Mouse (Mus musculus) neural tube, embryonic 15.5 days (tissue): Measurements from ENCODE around the gene Get4. TPM values are rescaled to one million over a fixed set of nuclear protein-coding genes. Genes with fewer than 3 reads are reported as not detected.

Experiments used
- ATAC-seq: fragments of 200-750 bp; cut with Nextera tagmentation; 2 replicates; pipeline ENCODE4 v1.8.0; 2017; ENCODE audit warnings: mild to moderate bottlenecking, moderate TSS enrichment, moderate library complexity; ENCODE audit not compliant: low FRiP score
- H3K27ac ChIP-seq: fragments of 300-500 bp; sonication (generic); replicated peaks from 2 replicates; pipeline ENCODE4 v1.5.1; 2015; ENCODE audit warnings: mild to moderate bottlenecking, inconsistent platforms
- H3K27me3 ChIP-seq: fragments of 300-500 bp; sonication (generic); replicated peaks from 2 replicates; pipeline ENCODE4 v1.6.1; 2015; ENCODE audit warnings: inconsistent platforms
- H3K36me3 ChIP-seq: fragments of 300-500 bp; sonication (generic); 2 replicates; pipeline ENCODE4 v1.6.1; 2015; ENCODE audit warnings: inconsistent platforms
- H3K4me1 ChIP-seq: fragments of 300-500 bp; sonication (generic); 2 replicates; pipeline ENCODE4 v1.6.1; 2015; ENCODE audit warnings: inconsistent platforms
- H3K4me2 ChIP-seq: fragments of 300-500 bp; sonication (generic); 2 replicates; pipeline ENCODE4 v1.6.1; 2015; ENCODE audit warnings: inconsistent platforms, mild to moderate bottlenecking, moderate library complexity
- H3K4me3 ChIP-seq: fragments of 300-500 bp; sonication (generic); replicated peaks from 2 replicates; pipeline ENCODE4 v1.5.1; 2015; ENCODE audit warnings: mild to moderate bottlenecking, inconsistent platforms
- H3K9ac ChIP-seq: fragments of 300-500 bp; sonication (generic); replicated peaks from 2 replicates; pipeline ENCODE4 v1.6.1; 2015; ENCODE audit warnings: mild to moderate bottlenecking, inconsistent platforms
- H3K9me3 ChIP-seq: fragments of 300-500 bp; sonication (generic); replicated peaks from 2 replicates; pipeline ENCODE4 v1.6.1; 2016; ENCODE audit warnings: inconsistent platforms
- WGBS: fragments of 180-500 bp; shearing (Covaris S2); methylation state at CpG from one replicate; pipeline ENCODE4 v1.1.7; 2015; ENCODE audit warnings: mixed read lengths; 5-methylcytosine and 5-hydroxymethylcytosine counted together
- polyA plus RNA-seq: library from polyadenylated mRNA; unstranded; fragments of >200 nt; fragmentation: Nextera tagmentation; extraction: Ambion mirVana; gene quantifications from 2 replicates; pipeline ENCODE4 v1.2.1, GENCODE M21; 2015

The Get4 gene
- polyA plus RNA-seq, 1 experiment from 2014 or later = 119 TPM

GRCm38 (mm10) chr5:139259853-139260252, 7.7 kb downstream of the Get4 start:
- Histone ChIP-seq H3K4me3 (no peak overlapping the region), H3K27me3 (no peaks in the 10 kb centered on the region), H3K9ac (no peak overlapping the region), H3K9me3 (no peaks in the 10 kb centered on the region), H3K36me3 (peaks cover 47% of the 10 kb centered on the region), H3K4me1 (peaks cover 21% of the 10 kb centered on the region), H3K4me2 (no peak overlapping the region), H3K27ac (no peak overlapping the region)
- WGBS = 86% methylated on average over 5 of the region's 5 CpGs
- ATAC-seq = no peak

GRCm38 (mm10) chr5:139261403-139261802, 9.3 kb downstream of the Get4 start:
- WGBS = 91% methylated on average over 4 of the region's 4 CpGs
- no peak for ATAC-seq
- Histone ChIP-seq H3K4me3 (no peak overlapping the region), H3K9me3 (no peaks in the 10 kb centered on the region), H3K36me3 (peaks cover 62% of the 10 kb centered on the region), H3K27me3 (no peaks in the 10 kb centered on the region), H3K9ac (no peak overlapping the region), H3K4me1 (peaks cover 8% of the 10 kb centered on the region; the same call in 1 of the 2 replicates), H3K27ac (no peak overlapping the region), H3K4me2 (no peak overlapping the region)

- 96% methylated on average over 4 of the region's 4 CpGs for WGBS
- Histone ChIP-seq H3K27me3 (no peaks in the 10 kb centered on the region), H3K27ac (no peak overlapping the region), H3K4me3 (no peak overlapping the region), H3K4me1 (peaks cover 6% of the 10 kb centered on the region; the same call in 1 of the 2 replicates), H3K9me3 (no peaks in the 10 kb centered on the region), H3K4me2 (no peak overlapping the region), H3K9ac (no peak overlapping the region), H3K36me3 (peaks cover 69% of the 10 kb centered on the region)
- no peak for ATAC-seq
Observed at GRCm38 (mm10) chr5:139267661-139268060, 15.5 kb downstream of the Get4 start.

GRCm38 (mm10) chr5:139270806-139271521, 18.8 kb downstream of the Get4 start:
- Histone ChIP-seq H3K27ac (no peak overlapping the region), H3K36me3 (peaks cover 39% of the 10 kb centered on the region), H3K9ac (no peak overlapping the region), H3K9me3 (no peaks in the 10 kb centered on the region), H3K4me2 (no peak overlapping the region), H3K27me3 (no peaks in the 10 kb centered on the region), H3K4me3 (no peak overlapping the region), H3K4me1 (peaks cover 6% of the 10 kb centered on the region; the same call in 1 of the 2 replicates)
- 0 out of 2 replicates have a peak, but pooled peaks have one; percentile 5 for ATAC-seq
- WGBS = 52% methylated on average over 16 of the region's 16 CpGs

- no peaks in the 10 kb centered on the region for H3K27me3 ChIP-seq
- WGBS = 47% methylated on average over 8 of the region's 8 CpGs
- no peak overlapping the region for H3K9ac ChIP-seq
- no peaks in the 10 kb centered on the region for H3K9me3 ChIP-seq
- H3K27ac ChIP-seq = no peak overlapping the region
- H3K4me1 ChIP-seq = peaks cover 6% of the 10 kb centered on the region; the same call in 1 of the 2 replicates
- H3K4me2 ChIP-seq = no peak overlapping the region
- no peak for ATAC-seq
- H3K4me3 ChIP-seq = no peak overlapping the region
- H3K36me3 ChIP-seq = peaks cover 28% of the 10 kb centered on the region
Observed at GRCm38 (mm10) chr5:139271994-139272554, 19.9 kb downstream of the Get4 start.

GRCm38 (mm10) chr5:139277287-139277686, 25.2 kb downstream of the Get4 start:
- Histone ChIP-seq H3K27ac (no peak overlapping the region), H3K4me3 (no peak overlapping the region), H3K4me2 (no peak overlapping the region), H3K36me3 (peaks cover 15% of the 10 kb centered on the region; the same call in 1 of the 2 replicates), H3K27me3 (no peaks in the 10 kb centered on the region), H3K9me3 (no peaks in the 10 kb centered on the region), H3K4me1 (peaks cover 8% of the 10 kb centered on the region), H3K9ac (no peak overlapping the region)
- WGBS = 73% methylated on average over 8 of the region's 8 CpGs
- no peak for ATAC-seq

GRCm38 (mm10) chr5:139281373-139282112, 29.4 kb downstream of the Get4 start:
- no peaks in the 10 kb centered on the region for H3K27me3 ChIP-seq
- H3K27ac ChIP-seq = peak overlapping the region; percentile 51
- ATAC-seq = peak; percentile 53; the same call in 1 of the 2 replicates
- H3K36me3 ChIP-seq = peaks cover 11% of the 10 kb centered on the region; the same call in 1 of the 2 replicates
- no peaks in the 10 kb centered on the region for H3K9me3 ChIP-seq
- peaks cover 11% of the 10 kb centered on the region for H3K4me1 ChIP-seq
- WGBS = 40% methylated on average over 10 of the region's 11 CpGs
- H3K9ac ChIP-seq = no peak overlapping the region
- H3K4me3 ChIP-seq = no peak overlapping the region
- no peak overlapping the region for H3K4me2 ChIP-seq

GRCm38 (mm10) chr5:139282191-139282590, 30.1 kb downstream of the Get4 start:
- Histone ChIP-seq H3K4me2 (peak overlapping the region; percentile 11; the same call in 1 of the 2 replicates), H3K36me3 (peaks cover 11% of the 10 kb centered on the region; the same call in 1 of the 2 replicates), H3K9me3 (no peaks in the 10 kb centered on the region), H3K4me1 (peaks cover 11% of the 10 kb centered on the region), H3K4me3 (no peak overlapping the region), H3K27me3 (no peaks in the 10 kb centered on the region), H3K9ac (no peak overlapping the region), H3K27ac (peak overlapping the region; percentile 51)
- ATAC-seq = peak; percentile 65; the same call in 1 of the 2 replicates
- WGBS = 4% methylated on average over 15 of the region's 15 CpGs

GRCm38 (mm10) chr5:139283460-139284180, 31.5 kb downstream of the Get4 start:
- 94% methylated on average over 14 of the region's 14 CpGs for WGBS
- Histone ChIP-seq H3K9ac (no peak overlapping the region), H3K27ac (no peak overlapping the region), H3K9me3 (no peaks in the 10 kb centered on the region), H3K27me3 (no peaks in the 10 kb centered on the region), H3K36me3 (peaks cover 13% of the 10 kb centered on the region; the same call in 1 of the 2 replicates), H3K4me1 (peaks cover 11% of the 10 kb centered on the region), H3K4me3 (no peak overlapping the region), H3K4me2 (no peak overlapping the region)
- no peak for ATAC-seq

GRCm38 (mm10) chr5:139285383-139286067, 33.4 kb downstream of the Get4 start:
- no peak for ATAC-seq
- Histone ChIP-seq H3K9ac (no peak overlapping the region), H3K4me1 (peaks cover 11% of the 10 kb centered on the region), H3K27me3 (no peaks in the 10 kb centered on the region), H3K36me3 (peaks cover 2% of the 10 kb centered on the region; the same call in 1 of the 2 replicates), H3K9me3 (no peaks in the 10 kb centered on the region), H3K4me3 (no peak overlapping the region), H3K4me2 (no peak overlapping the region), H3K27ac (no peak overlapping the region)
- 55% methylated on average over 8 of the region's 8 CpGs for WGBS
